Mouse (Mus musculus) layer of hippocampus, postnatal 10 days (tissue): ENCODE results near the gene Erbb3. TPM values are rescaled to one million over a fixed set of nuclear protein-coding genes. Genes with fewer than 3 reads are reported as not detected.

Experiments used
- DNase-seq, 2 experiments: peaks; one replicate each; pipeline ENCODE4 v3.0.0; 2021; ENCODE audit warnings: low spot score in 2 of 2
- total RNA-seq, 2 experiments: library from RNA; stranded (reverse); gene quantifications; 2 replicates each; pipeline ENCODE4 v1.2.3; 2021

The Erbb3 gene
- total RNA-seq, 2 experiments from 2014 or later, result 0.71 to 0.76 TPM

GRCm38 (mm10) chr10:128613154-128613440 is 23.6 kb upstream of the Erbb3 start:
- DNase-seq, result no peak

- DNase-seq, result peak; percentile 81 to 85
Measured at GRCm38 (mm10) chr10:128612433-128613153, 23.1 kb upstream of the Erbb3 start.

GRCm38 (mm10) chr10:128606483-128606882 is 17.0 kb upstream of the Erbb3 start:
- no peak for DNase-seq

GRCm38 (mm10) chr10:128602470-128603128 is 13.1 kb upstream of the Erbb3 start:
- no peak for DNase-seq

- no peak for DNase-seq
Measured at GRCm38 (mm10) chr10:128601499-128601898, 12.0 kb upstream of the Erbb3 start.

- DNase-seq, result no peak
Measured at GRCm38 (mm10) chr10:128598476-128598875, 9.0 kb upstream of the Erbb3 start.

- no peak for DNase-seq
Measured at GRCm38 (mm10) chr10:128592797-128593196, 3.3 kb upstream of the Erbb3 start.

GRCm38 (mm10) chr10:128591436-128591835 is 2.0 kb upstream of the Erbb3 start:
- DNase-seq, result no peak

GRCm38 (mm10) chr10:128590193-128590690 is 790 bp upstream of the Erbb3 start:
- peak; percentile 58 to 68 for DNase-seq

GRCm38 (mm10) chr10:128588775-128589463 is 533 bp downstream of the Erbb3 start:
- DNase-seq, result no peak

GRCm38 (mm10) chr10:128588136-128588535 is 1.3 kb downstream of the Erbb3 start:
- DNase-seq, result no peak

GRCm38 (mm10) chr10:128587697-128588096 is 1.8 kb downstream of the Erbb3 start:
- no peak for DNase-seq

GRCm38 (mm10) chr10:128587120-128587519 is 2.3 kb downstream of the Erbb3 start:
- no peak for DNase-seq

- no peak for DNase-seq
Measured at GRCm38 (mm10) chr10:128586546-128586945, 2.9 kb downstream of the Erbb3 start.

- no peak for DNase-seq
Measured at GRCm38 (mm10) chr10:128584386-128584785, 5.1 kb downstream of the Erbb3 start.

GRCm38 (mm10) chr10:128583644-128584043 is 5.8 kb downstream of the Erbb3 start:
- no peak for DNase-seq

- DNase-seq, result no peak
Measured at GRCm38 (mm10) chr10:128579731-128580130, 9.7 kb downstream of the Erbb3 start.

- no peak for DNase-seq
Measured at GRCm38 (mm10) chr10:128579298-128579697, 10.2 kb downstream of the Erbb3 start.

- no peak for DNase-seq
Measured at GRCm38 (mm10) chr10:128578330-128578729, 11.1 kb downstream of the Erbb3 start.

GRCm38 (mm10) chr10:128575063-128575462 is 14.4 kb downstream of the Erbb3 start:
- no peak for DNase-seq

- peak; percentile 98 for DNase-seq
Measured at GRCm38 (mm10) chr10:128565788-128566531, 23.5 kb downstream of the Erbb3 start, which contains the start of gene Pa2g4. Gene Pa2g4, minus strand, starts transcription at chr10:128565987.
